Mouse (Mus musculus): ENCODE results near the gene Midn. TPM values are rescaled to one million over a fixed set of nuclear protein-coding genes. Genes with fewer than 3 reads are reported as not detected.

Gene Midn
- total and polyA plus RNA-seq, 3 experiments: 8.1 to 26.7 TPM; not detected in 1

Other genes with a start within 250 kb of the Midn start
Only the 30 nearest of the 32 such genes appear.
- 5.2 and 10.2 TPM in 2 replicates for gene Gm26602, start 237.4 kb upstream of the Midn start, total RNA-seq (2012; rRNA removed)
- 1 to 10 TPM in 1 of 2 experiments, not detected in 1; 4.5 TPM for gene Gm26602, start 237.4 kb upstream of the Midn start, polyA plus RNA-seq (2012; ENCODE audit: insufficient read depth in 1 of 2, insufficient read length in 2 of 2, low read depth in 1 of 2, low replicate concordance in 2 of 2, missing spikeins in 1 of 2)
- 9.1 and 10.8 TPM in 2 replicates for gene Kiss1r, start 231.3 kb upstream of the Midn start, total RNA-seq (2012; rRNA removed)
- gene Kiss1r, start 231.3 kb upstream of the Midn start, polyA plus RNA-seq (2012; ENCODE audit: insufficient read depth in 1 of 2, insufficient read length in 2 of 2, low read depth in 1 of 2, low replicate concordance in 2 of 2, missing spikeins in 1 of 2): 10 to 100 TPM in 1 of 2 experiments, not detected in 1; 23.5 TPM
- 22.7 and 29.1 TPM in 2 replicates for gene R3hdm4, start 227.1 kb upstream of the Midn start, total RNA-seq (2012; rRNA removed)
- 100 to 1,000 TPM in 1 of 2 experiments, not detected in 1; 105 TPM for gene R3hdm4, start 227.1 kb upstream of the Midn start, polyA plus RNA-seq (2012; ENCODE audit: insufficient read depth in 1 of 2, insufficient read length in 2 of 2, low read depth in 1 of 2, low replicate concordance in 2 of 2, missing spikeins in 1 of 2)
- 11.8 and 12.5 TPM in 2 replicates for gene Arid3a, start 221.2 kb upstream of the Midn start, total RNA-seq (2012; rRNA removed)
- gene Arid3a, start 221.2 kb upstream of the Midn start, polyA plus RNA-seq (2012; ENCODE audit: insufficient read depth in 1 of 2, insufficient read length in 2 of 2, low read depth in 1 of 2, low replicate concordance in 2 of 2, missing spikeins in 1 of 2): 10 to 100 TPM in 1 of 2 experiments, not detected in 1; 17.2 TPM
- gene Wdr18, start 188.1 kb upstream of the Midn start, total RNA-seq (2012; rRNA removed): 94.5 and 107 TPM in 2 replicates
- 10 to 100 TPM in 1 of 2 experiments, not detected in 1; 89.5 TPM for gene Wdr18, start 188.1 kb upstream of the Midn start, polyA plus RNA-seq (2012; ENCODE audit: insufficient read depth in 1 of 2, insufficient read length in 2 of 2, low read depth in 1 of 2, low replicate concordance in 2 of 2, missing spikeins in 1 of 2)
- gene Grin3b, start 177.6 kb upstream of the Midn start, total RNA-seq (2012; rRNA removed): 0.16 and 0.42 TPM in 2 replicates
- gene Grin3b, start 177.6 kb upstream of the Midn start, polyA plus RNA-seq (2012; ENCODE audit: insufficient read depth in 1 of 2, insufficient read length in 2 of 2, low read depth in 1 of 2, low replicate concordance in 2 of 2, missing spikeins in 1 of 2): 1 to 10 TPM in 1 of 2 experiments, not detected in 1; 1.1 TPM
- 58.2 and 62.0 TPM in 2 replicates for gene Tmem259, start 163.9 kb upstream of the Midn start, total RNA-seq (2012; rRNA removed)
- gene Tmem259, start 163.9 kb upstream of the Midn start, polyA plus RNA-seq (2012; ENCODE audit: insufficient read depth in 1 of 2, insufficient read length in 2 of 2, low read depth in 1 of 2, low replicate concordance in 2 of 2, missing spikeins in 1 of 2): 100 to 1,000 TPM in 1 of 2 experiments, not detected in 1; 150 TPM
- 8.7 and 9.1 TPM in 2 replicates for gene Cnn2, start 159.7 kb upstream of the Midn start, total RNA-seq (2012; rRNA removed)
- 10 to 100 TPM in 1 of 2 experiments, not detected in 1; 25.3 TPM for gene Cnn2, start 159.7 kb upstream of the Midn start, polyA plus RNA-seq (2012; ENCODE audit: insufficient read depth in 1 of 2, insufficient read length in 2 of 2, low read depth in 1 of 2, low replicate concordance in 2 of 2, missing spikeins in 1 of 2)
- gene Abca7, start 151.8 kb upstream of the Midn start, total RNA-seq (2012; rRNA removed): 7.4 and 7.7 TPM in 2 replicates
- 10 to 100 TPM in 1 of 2 experiments, not detected in 1; 16.8 TPM for gene Abca7, start 151.8 kb upstream of the Midn start, polyA plus RNA-seq (2012; ENCODE audit: insufficient read depth in 1 of 2, insufficient read length in 2 of 2, low read depth in 1 of 2, low replicate concordance in 2 of 2, missing spikeins in 1 of 2)
- 25.2 and 26.2 TPM in 2 replicates for gene Arhgap45, start 131.6 kb upstream of the Midn start, total RNA-seq (2012; rRNA removed)
- 10 to 100 TPM in 1 of 2 experiments, not detected in 1; 53.6 TPM for gene Arhgap45, start 131.6 kb upstream of the Midn start, polyA plus RNA-seq (2012; ENCODE audit: insufficient read depth in 1 of 2, insufficient read length in 2 of 2, low read depth in 1 of 2, low replicate concordance in 2 of 2, missing spikeins in 1 of 2)
- gene Polr2e, start 108.5 kb upstream of the Midn start, total RNA-seq (2012; rRNA removed): 156 and 169 TPM in 2 replicates
- gene Polr2e, start 108.5 kb upstream of the Midn start, polyA plus RNA-seq (2012; ENCODE audit: insufficient read depth in 1 of 2, insufficient read length in 2 of 2, low read depth in 1 of 2, low replicate concordance in 2 of 2, missing spikeins in 1 of 2): 100 to 1,000 TPM; 258 to 279 TPM
- gene Gpx4, start 101.1 kb upstream of the Midn start, total RNA-seq (2012; rRNA removed): 422 and 508 TPM in 2 replicates
- 100 to 1,000 TPM in 1 of 2 experiments, not detected in 1; 536 TPM for gene Gpx4, start 101.1 kb upstream of the Midn start, polyA plus RNA-seq (2012; ENCODE audit: insufficient read depth in 1 of 2, insufficient read length in 2 of 2, low read depth in 1 of 2, low replicate concordance in 2 of 2, missing spikeins in 1 of 2)
- 14.6 and 15.8 TPM in 2 replicates for gene Sbno2, start 42.7 kb upstream of the Midn start, total RNA-seq (2012; rRNA removed)
- gene Sbno2, start 42.7 kb upstream of the Midn start, polyA plus RNA-seq (2012; ENCODE audit: insufficient read depth in 1 of 2, insufficient read length in 2 of 2, low read depth in 1 of 2, low replicate concordance in 2 of 2, missing spikeins in 1 of 2): 10 to 100 TPM in 1 of 2 experiments, not detected in 1; 29.0 TPM
- gene Stk11, start 32.5 kb upstream of the Midn start, total RNA-seq (2012; rRNA removed): 77.8 and 108 TPM in 2 replicates
- 100 to 1,000 TPM in 1 of 2 experiments, not detected in 1; 188 TPM for gene Stk11, start 32.5 kb upstream of the Midn start, polyA plus RNA-seq (2012; ENCODE audit: insufficient read depth in 1 of 2, insufficient read length in 2 of 2, low read depth in 1 of 2, low replicate concordance in 2 of 2, missing spikeins in 1 of 2)
- 308 and 324 TPM in 2 replicates for gene Atp5d, start 9.6 kb upstream of the Midn start, total RNA-seq (2012; rRNA removed)
- 100 to 1,000 TPM; 300 to 657 TPM for gene Atp5d, start 9.6 kb upstream of the Midn start, polyA plus RNA-seq (2012; ENCODE audit: insufficient read depth in 1 of 2, insufficient read length in 2 of 2, low read depth in 1 of 2, low replicate concordance in 2 of 2, missing spikeins in 1 of 2)
- 4.8 and 6.8 TPM in 2 replicates for gene Cbarp, start 7.4 kb upstream of the Midn start, total RNA-seq (2012; rRNA removed)
- 10 to 100 TPM in 1 of 2 experiments, not detected in 1; 19.3 TPM for gene Cbarp, start 7.4 kb upstream of the Midn start, polyA plus RNA-seq (2012; ENCODE audit: insufficient read depth in 1 of 2, insufficient read length in 2 of 2, low read depth in 1 of 2, low replicate concordance in 2 of 2, missing spikeins in 1 of 2)
- 21.2 and 27.2 TPM in 2 replicates for gene Cirbp, start 17.7 kb downstream of the Midn start, total RNA-seq (2012; rRNA removed)
- gene Cirbp, start 17.7 kb downstream of the Midn start, polyA plus RNA-seq (2012; ENCODE audit: insufficient read depth in 1 of 2, insufficient read length in 2 of 2, low read depth in 1 of 2, low replicate concordance in 2 of 2, missing spikeins in 1 of 2): 10 to 100 TPM in 1 of 2 experiments, not detected in 1; 56.6 TPM
- gene 1600002K03Rik, start 24.7 kb downstream of the Midn start, total RNA-seq (2012; rRNA removed): 16.9 and 17.7 TPM in 2 replicates
- 10 to 100 TPM in 1 of 2 experiments, not detected in 1; 11.4 TPM for gene 1600002K03Rik, start 24.7 kb downstream of the Midn start, polyA plus RNA-seq (2012; ENCODE audit: insufficient read depth in 1 of 2, insufficient read length in 2 of 2, low read depth in 1 of 2, low replicate concordance in 2 of 2, missing spikeins in 1 of 2)
- gene Efna2, start 31.2 kb downstream of the Midn start, total RNA-seq (2012; rRNA removed): 0.12 TPM in 1 of 2 replicates, not detected in the other
- 1 to 10 TPM in 1 of 2 experiments, not detected in 1; 2.8 TPM for gene Efna2, start 31.2 kb downstream of the Midn start, polyA plus RNA-seq (2012; ENCODE audit: insufficient read depth in 1 of 2, insufficient read length in 2 of 2, low read depth in 1 of 2, low replicate concordance in 2 of 2, missing spikeins in 1 of 2)
- 34.8 and 35.3 TPM in 2 replicates for gene Mum1, start 78.2 kb downstream of the Midn start, total RNA-seq (2012; rRNA removed)
- gene Mum1, start 78.2 kb downstream of the Midn start, polyA plus RNA-seq (2012; ENCODE audit: insufficient read depth in 1 of 2, insufficient read length in 2 of 2, low read depth in 1 of 2, low replicate concordance in 2 of 2, missing spikeins in 1 of 2): 10 to 100 TPM; 34.0 to 55.2 TPM
- gene Ndufs7, start 100.8 kb downstream of the Midn start, total RNA-seq (2012; rRNA removed): 341 and 377 TPM in 2 replicates
- 100 to 1,000 TPM in 1 of 2 experiments, not detected in 1; 458 TPM for gene Ndufs7, start 100.8 kb downstream of the Midn start, polyA plus RNA-seq (2012; ENCODE audit: insufficient read depth in 1 of 2, insufficient read length in 2 of 2, low read depth in 1 of 2, low replicate concordance in 2 of 2, missing spikeins in 1 of 2)
- gene Gamt, start 112.7 kb downstream of the Midn start, total RNA-seq (2012; rRNA removed): 4.1 and 6.0 TPM in 2 replicates
- 1 to 10 TPM in 1 of 2 experiments, not detected in 1; 8.4 TPM for gene Gamt, start 112.7 kb downstream of the Midn start, polyA plus RNA-seq (2012; ENCODE audit: insufficient read depth in 1 of 2, insufficient read length in 2 of 2, low read depth in 1 of 2, low replicate concordance in 2 of 2, missing spikeins in 1 of 2)
- 159 and 166 TPM in 2 replicates for gene Dazap1, start 113.2 kb downstream of the Midn start, total RNA-seq (2012; rRNA removed)
- 100 to 1,000 TPM in 1 of 2 experiments, not detected in 1; 236 TPM for gene Dazap1, start 113.2 kb downstream of the Midn start, polyA plus RNA-seq (2012; ENCODE audit: insufficient read depth in 1 of 2, insufficient read length in 2 of 2, low read depth in 1 of 2, low replicate concordance in 2 of 2, missing spikeins in 1 of 2)
- 3,963 and 4,320 TPM in 2 replicates for gene Rps15, start 144.2 kb downstream of the Midn start, total RNA-seq (2012; rRNA removed)
- gene Rps15, start 144.2 kb downstream of the Midn start, polyA plus RNA-seq (2012; ENCODE audit: insufficient read depth in 1 of 2, insufficient read length in 2 of 2, low read depth in 1 of 2, low replicate concordance in 2 of 2, missing spikeins in 1 of 2): 1,000 to 10,000 TPM; 1,331 to 3,905 TPM
- gene Apc2, start 147.7 kb downstream of the Midn start, total RNA-seq (2012; rRNA removed): 0.39 and 0.58 TPM in 2 replicates
- gene Apc2, start 147.7 kb downstream of the Midn start, polyA plus RNA-seq (2012; ENCODE audit: insufficient read depth in 1 of 2, insufficient read length in 2 of 2, low read depth in 1 of 2, low replicate concordance in 2 of 2, missing spikeins in 1 of 2): 1 to 10 TPM in 1 of 2 experiments, not detected in 1; 1.2 TPM
- gene 2310011J03Rik, start 172.3 kb downstream of the Midn start, total RNA-seq (2012; rRNA removed): 68.9 and 81.5 TPM in 2 replicates
- gene 2310011J03Rik, start 172.3 kb downstream of the Midn start, polyA plus RNA-seq (2012; ENCODE audit: insufficient read depth in 1 of 2, insufficient read length in 2 of 2, low read depth in 1 of 2, low replicate concordance in 2 of 2, missing spikeins in 1 of 2): 10 to 100 TPM in 1 of 2 experiments, not detected in 1; 65.7 TPM
- 6.1 and 6.5 TPM in 2 replicates for gene Pcsk4, start 181.2 kb downstream of the Midn start, total RNA-seq (2012; rRNA removed)
- gene Pcsk4, start 181.2 kb downstream of the Midn start, polyA plus RNA-seq (2012; ENCODE audit: insufficient read depth in 1 of 2, insufficient read length in 2 of 2, low read depth in 1 of 2, low replicate concordance in 2 of 2, missing spikeins in 1 of 2): 10 to 100 TPM in 1 of 2 experiments, not detected in 1; 23.1 TPM
- gene Reep6, start 181.7 kb downstream of the Midn start, total RNA-seq (2012; rRNA removed): 3.1 and 3.2 TPM in 2 replicates
- 10 to 100 TPM in 1 of 2 experiments, not detected in 1; 27.9 TPM for gene Reep6, start 181.7 kb downstream of the Midn start, polyA plus RNA-seq (2012; ENCODE audit: insufficient read depth in 1 of 2, insufficient read length in 2 of 2, low read depth in 1 of 2, low replicate concordance in 2 of 2, missing spikeins in 1 of 2)
- gene Adamtsl5, start 200.1 kb downstream of the Midn start, total RNA-seq (2012; rRNA removed): 2.4 and 3.9 TPM in 2 replicates
- gene Adamtsl5, start 200.1 kb downstream of the Midn start, polyA plus RNA-seq (2012; ENCODE audit: insufficient read depth in 1 of 2, insufficient read length in 2 of 2, low read depth in 1 of 2, low replicate concordance in 2 of 2, missing spikeins in 1 of 2): 10 to 100 TPM in 1 of 2 experiments, not detected in 1; 16.5 TPM
- 0.19 TPM in 1 of 2 replicates, not detected in the other for gene Plk5, start 208.2 kb downstream of the Midn start, total RNA-seq (2012; rRNA removed)
- under 1 TPM in 1 of 2 experiments, not detected in 1; 0.19 TPM for gene Plk5, start 208.2 kb downstream of the Midn start, polyA plus RNA-seq (2012; ENCODE audit: insufficient read depth in 1 of 2, insufficient read length in 2 of 2, low read depth in 1 of 2, low replicate concordance in 2 of 2, missing spikeins in 1 of 2)

All from MEL (cell line).